Mouse (Mus musculus): Measurements from ENCODE around the gene Pcsk7. TPM values are rescaled to one million over a fixed set of nuclear protein-coding genes. Genes with fewer than 3 reads are reported as not detected.
A peak's percentile ranks its signal among the peaks of the same experiment; 100 is the strongest.

Pcsk7 gene
- total and polyA plus RNA-seq, 2 experiments from 2014 or later = 20.2 to 23.2 TPM

GRCm38 (mm10) chr9:45893681-45894080 lies 12.6 kb upstream of the Pcsk7 start:
- no peaks in the 10 kb centered on the region for H3K9me3 ChIP-seq (ENCODE audit: low read length)
- H3K4me3 ChIP-seq (ENCODE audit: low read depth, low read length) = no peak overlapping the region
- H3K27me3 ChIP-seq (ENCODE audit: insufficient read depth, low read length) = no peaks in the 10 kb centered on the region
- no peak overlapping the region for H3K27ac ChIP-seq (ENCODE audit: low read depth, low read length)
- no peak overlapping the region for H3K9ac ChIP-seq (replicated peaks; ENCODE audit: low read length, poor library complexity, severe bottlenecking)
- no peak for TF ChIP-seq CTCF (IDR thresholded peaks at IDR 0.05)
- DNase-seq (ENCODE audit: low spot score) (no peak), ATAC-seq (ENCODE audit: low FRiP score) (no peak)
- no peak overlapping the region for H3K4me2 ChIP-seq (ENCODE audit: low read depth, low read length, poor library complexity, severe bottlenecking)
- peaks cover 55% of the 10 kb centered on the region for H3K36me3 ChIP-seq (ENCODE audit: insufficient read depth, low read length)
- no peaks in the 10 kb centered on the region for H3K4me1 ChIP-seq (ENCODE audit: insufficient read depth, low read length)

- peak overlapping the region; percentile 95; the same call in 1 of the 2 replicates for H3K27ac ChIP-seq (ENCODE audit: low read depth, low read length)
- no peaks in the 10 kb centered on the region for H3K9me3 ChIP-seq (ENCODE audit: low read length)
- ATAC-seq (ENCODE audit: low FRiP score) = no peak
- H3K4me1 ChIP-seq (ENCODE audit: insufficient read depth, low read length) = peaks cover 5% of the 10 kb centered on the region
- no peak overlapping the region for H3K9ac ChIP-seq (replicated peaks; ENCODE audit: low read length, poor library complexity, severe bottlenecking)
- no peaks in the 10 kb centered on the region for H3K27me3 ChIP-seq (ENCODE audit: insufficient read depth, low read length)
- H3K4me3 ChIP-seq (ENCODE audit: low read depth, low read length) = peak overlapping the region; percentile 83
- 52% methylated on average over 4 of the region's 4 CpGs for WGBS
- DNase-seq (ENCODE audit: low spot score) = no peak
- TF ChIP-seq CTCF (IDR thresholded peaks at IDR 0.05) = no peak
- peak overlapping the region; percentile 79 for H3K4me2 ChIP-seq (ENCODE audit: low read depth, low read length, poor library complexity, severe bottlenecking)
- H3K36me3 ChIP-seq (ENCODE audit: insufficient read depth, low read length) = peaks cover 15% of the 10 kb centered on the region
Measured at GRCm38 (mm10) chr9:45905196-45905595, 1.1 kb upstream of the Pcsk7 start.

GRCm38 (mm10) chr9:45905811-45906237 lies 473 bp upstream of the Pcsk7 start:
- ATAC-seq (ENCODE audit: low FRiP score) = peak; percentile 41
- Histone ChIP-seq H3K27ac (ENCODE audit: low read depth, low read length) (peak overlapping the region; percentile 95), H3K9me3 (ENCODE audit: low read length) (no peaks in the 10 kb centered on the region), H3K4me1 (ENCODE audit: insufficient read depth, low read length) (peaks cover 5% of the 10 kb centered on the region), H3K4me3 (ENCODE audit: low read depth, low read length) (peak overlapping the region; percentile 83), H3K9ac (replicated peaks; ENCODE audit: low read length, poor library complexity, severe bottlenecking) (peak overlapping the region; percentile 98), H3K27me3 (ENCODE audit: insufficient read depth, low read length) (no peaks in the 10 kb centered on the region), H3K4me2 (ENCODE audit: low read depth, low read length, poor library complexity, severe bottlenecking) (peak overlapping the region; percentile 79), H3K36me3 (ENCODE audit: insufficient read depth, low read length) (peaks cover 20% of the 10 kb centered on the region)
- DNase-seq (ENCODE audit: low spot score) = peak; percentile 27
- no peak for TF ChIP-seq CTCF (IDR thresholded peaks at IDR 0.05)
- under 1% methylated on average over 18 of the region's 27 CpGs for WGBS

- no peak; the same call in 1 of the 2 replicates for ATAC-seq (ENCODE audit: low FRiP score)
- DNase-seq (ENCODE audit: low spot score) = no peak
Measured at GRCm38 (mm10) chr9:45907078-45907428, 756 bp downstream of the Pcsk7 start.

GRCm38 (mm10) chr9:45910995-45911394 lies 4.7 kb downstream of the Pcsk7 start:
- Histone ChIP-seq H3K4me3 (ENCODE audit: low read depth, low read length) (no peak overlapping the region), H3K4me1 (ENCODE audit: insufficient read depth, low read length) (peaks cover 5% of the 10 kb centered on the region; the same call in 1 of the 2 replicates), H3K27me3 (ENCODE audit: insufficient read depth, low read length) (no peaks in the 10 kb centered on the region), H3K27ac (ENCODE audit: low read depth, low read length) (no peak overlapping the region), H3K9ac (replicated peaks; ENCODE audit: low read length, poor library complexity, severe bottlenecking) (no peak overlapping the region), H3K4me2 (ENCODE audit: low read depth, low read length, poor library complexity, severe bottlenecking) (no peak overlapping the region), H3K9me3 (ENCODE audit: low read length) (no peaks in the 10 kb centered on the region), H3K36me3 (ENCODE audit: insufficient read depth, low read length) (peaks cover 64% of the 10 kb centered on the region)
- DNase-seq (ENCODE audit: low spot score) (no peak), ATAC-seq (ENCODE audit: low FRiP score) (no peak)
- no peak for TF ChIP-seq CTCF (IDR thresholded peaks at IDR 0.05)
- WGBS = 95% methylated on average over 3 of the region's 3 CpGs

More at GRCm38 (mm10) chr9:45907078-45907428, 756 bp downstream of the Pcsk7 start:
- peaks cover 5% of the 10 kb centered on the region for H3K4me1 ChIP-seq (ENCODE audit: insufficient read depth, low read length)
- under 1% methylated on average over 19 of the region's 19 CpGs for whole genome bisulfite sequencing
- peak overlapping the region; percentile 95 for H3K27ac ChIP-seq (ENCODE audit: low read depth, low read length)
- no peak for TF ChIP-seq CTCF (IDR thresholded peaks at IDR 0.05)
- no peaks in the 10 kb centered on the region for H3K9me3 ChIP-seq (ENCODE audit: low read length)
- H3K4me3 ChIP-seq (ENCODE audit: low read depth, low read length) = peak overlapping the region; percentile 83
- no peaks in the 10 kb centered on the region for H3K27me3 ChIP-seq (ENCODE audit: insufficient read depth, low read length)
- H3K4me2 ChIP-seq (ENCODE audit: low read depth, low read length, poor library complexity, severe bottlenecking) = peak overlapping the region; percentile 79
- H3K36me3 ChIP-seq (ENCODE audit: insufficient read depth, low read length) = peaks cover 32% of the 10 kb centered on the region
- H3K9ac ChIP-seq (replicated peaks; ENCODE audit: low read length, poor library complexity, severe bottlenecking) = peak overlapping the region; percentile 98

- Histone ChIP-seq H3K27me3 (ENCODE audit: insufficient read depth, low read length) (no peaks in the 10 kb centered on the region), H3K9me3 (ENCODE audit: low read length) (no peaks in the 10 kb centered on the region), H3K4me1 (ENCODE audit: insufficient read depth, low read length) (peaks cover 5% of the 10 kb centered on the region; the same call in 1 of the 2 replicates), H3K4me2 (ENCODE audit: low read depth, low read length, poor library complexity, severe bottlenecking) (no peak overlapping the region), H3K9ac (replicated peaks; ENCODE audit: low read length, poor library complexity, severe bottlenecking) (no peak overlapping the region), H3K36me3 (ENCODE audit: insufficient read depth, low read length) (peaks cover 69% of the 10 kb centered on the region), H3K27ac (ENCODE audit: low read depth, low read length) (no peak overlapping the region), H3K4me3 (ENCODE audit: low read depth, low read length) (no peak overlapping the region)
- peak; percentile 50 for DNase-seq (ENCODE audit: low spot score)
- WGBS = 88% methylated on average over 1 of the region's 1 CpGs
- TF ChIP-seq CTCF (IDR thresholded peaks at IDR 0.05) = peak; percentile 69
- ATAC-seq (ENCODE audit: low FRiP score) = no peak
Measured at GRCm38 (mm10) chr9:45911673-45912072, 5.4 kb downstream of the Pcsk7 start.
